Comparison of ENCODE assay signal across 8 mouse cellular contexts in the genomic region with DNA sequence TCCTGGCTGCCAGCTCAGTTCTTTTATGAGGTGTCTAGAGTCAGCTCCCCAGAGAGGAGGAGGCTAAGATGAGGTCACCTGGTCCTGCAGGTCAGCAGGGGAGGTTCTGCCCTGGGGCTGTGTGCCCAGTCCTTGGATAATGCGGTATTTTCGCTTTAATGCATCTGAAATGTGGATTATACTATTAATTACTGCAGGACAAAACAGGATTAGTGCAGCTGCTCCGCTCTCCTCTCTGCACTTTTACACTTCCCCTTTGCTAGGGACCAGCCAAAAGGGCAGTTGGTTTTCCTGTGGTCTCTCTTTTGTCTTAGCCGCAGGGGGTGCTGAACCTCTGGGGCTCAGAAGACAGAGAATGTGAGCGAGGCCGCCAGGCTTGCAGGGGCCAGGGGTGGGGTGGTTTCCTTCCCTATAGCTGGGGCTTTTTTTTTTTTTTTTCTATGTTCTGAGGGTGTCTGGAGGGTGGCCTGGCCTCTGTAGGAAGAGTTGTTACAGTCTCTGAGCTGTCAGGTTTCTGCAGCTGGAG.
DNase-seq lines count a peak whose midpoint lies in the region; ATAC-seq lines count a peak whose summit lies in the region.

No protein-coding gene starts in this region.

- intact Hi-C loops in heart, postnatal 36 days (cut with DNase I), result no loop called here

- H3K9ac ChIP-seq in hindbrain, embryonic 11.5 days (ENCODE audit: low read depth, low read length), result no peak overlapping the region

- WGBS in hindbrain, embryonic 11.5 days, result under 1% methylated on average over 6 of the region's 6 CpGs

- H3K27ac ChIP-seq in hindbrain, embryonic 11.5 days (ENCODE audit: low read depth, low read length), result peak overlapping the region; percentile 58; the same call in 1 of the 2 replicates

- H3K4me1 ChIP-seq in hindbrain, embryonic 11.5 days (replicated peaks; ENCODE audit: control insufficient read depth, insufficient read depth, low read length), result peaks cover 8% of the 10 kb centered on the region; the same call in 1 of the 2 replicates

- H3K36me3 ChIP-seq in hindbrain, embryonic 11.5 days (ENCODE audit: control insufficient read depth, insufficient read depth, low read length), result no peaks in the 10 kb centered on the region

- peak; percentile 63; the same call in 1 of the 2 replicates for ATAC-seq in hindbrain, embryonic 11.5 days (ENCODE audit: low FRiP score)
- peak; percentile 56 for ATAC-seq in megakaryocyte-erythroid progenitor cell, adult 5-6 weeks (replicated peaks; ENCODE audit: low FRiP score, low TSS enrichment, poor library complexity, severe bottlenecking)

- H3K9me3 ChIP-seq in hindbrain, embryonic 11.5 days (ENCODE audit: control insufficient read depth, low read length), result no peaks in the 10 kb centered on the region

- no peaks in the 10 kb centered on the region for H3K27me3 ChIP-seq in hindbrain, embryonic 11.5 days (ENCODE audit: control insufficient read depth, insufficient read depth, low read length)

- peak overlapping the region; percentile 3; the same call in 1 of the 2 replicates for H3K4me2 ChIP-seq in hindbrain, embryonic 11.5 days (replicated peaks; ENCODE audit: low read depth, low read length)

- no peak overlapping the region for H3K4me3 ChIP-seq in hindbrain, embryonic 11.5 days (ENCODE audit: low read depth, low read length)

- DNase-seq in heart, adult 9 months (ENCODE audit: low spot score in 2 of 2), result peak; percentile 17 to 67
- DNase-seq in heart, postnatal 36 days, result no peak
- DNase-seq in 3T3-L1 (ENCODE audit: low read depth, low spot score), result peak; percentile 49
- peak; percentile 75 for DNase-seq in c-Kit-positive CD71-negative TER-119-negative erythroid progenitor cells, embryonic 14.5 days (ENCODE audit: low read depth)
- DNase-seq in hindbrain, embryonic 11.5 days (ENCODE audit: low spot score), result no peak
- DNase-seq in urinary bladder, postnatal 14 days (ENCODE audit: low spot score), result no peak
- no peak for DNase-seq in cerebellum, adult 9-10 months

Comparison
In these comparisons a context has a peak if more than half of its experiments do, and no peak if none do; other contexts are left out.
1. DNase-seq: peak in heart, adult 9 months (2 of 2), 3T3-L1 (single experiment) and c-Kit-positive CD71-negative TER-119-negative erythroid progenitor cells, embryonic 14.5 days (single experiment); none in heart, postnatal 36 days (0 of 2), hindbrain, embryonic 11.5 days (single experiment), urinary bladder, postnatal 14 days (single experiment) and cerebellum, adult 9-10 months (single experiment).